Mouse (Mus musculus) 3T3-L1 (cell line): Measurements from ENCODE around the gene Park7.

ENCODE experiments used
- DNase-seq: peaks from one replicate; pipeline ENCODE4 v3.0.0-alpha.2; 2015; ENCODE audit warnings: low read depth, low spot score

Park7 gene

GRCm38 (mm10) chr4:150913743-150914142, 494 bp downstream of the Park7 start:
- DNase-seq = peak; percentile 34

- peak; percentile 23 for DNase-seq
Observed at GRCm38 (mm10) chr4:150910164-150910951, 3.9 kb downstream of the Park7 start.

- peak; percentile 98 for DNase-seq
Observed at GRCm38 (mm10) chr4:150909451-150910156, 4.6 kb downstream of the Park7 start.

GRCm38 (mm10) chr4:150908512-150908911, 5.7 kb downstream of the Park7 start:
- peak; percentile 52 for DNase-seq

- no peak for DNase-seq
Observed at GRCm38 (mm10) chr4:150907099-150907498, 7.1 kb downstream of the Park7 start.

GRCm38 (mm10) chr4:150903091-150903742, 11.0 kb downstream of the Park7 start:
- DNase-seq = no peak

- DNase-seq = no peak
Observed at GRCm38 (mm10) chr4:150902062-150902461, 12.2 kb downstream of the Park7 start.

GRCm38 (mm10) chr4:150901651-150902050, 12.6 kb downstream of the Park7 start:
- peak; percentile 85 for DNase-seq

GRCm38 (mm10) chr4:150900486-150900885, 13.8 kb downstream of the Park7 start:
- no peak for DNase-seq

- DNase-seq = peak; percentile 81
Observed at GRCm38 (mm10) chr4:150898716-150899365, 15.4 kb downstream of the Park7 start.

GRCm38 (mm10) chr4:150896896-150897624, 17.2 kb downstream of the Park7 start:
- DNase-seq = no peak

GRCm38 (mm10) chr4:150894718-150895501, 19.3 kb downstream of the Park7 start:
- DNase-seq = no peak

GRCm38 (mm10) chr4:150891308-150891707, 22.9 kb downstream of the Park7 start:
- no peak for DNase-seq

- DNase-seq = no peak
Observed at GRCm38 (mm10) chr4:150889955-150890315, 24.3 kb downstream of the Park7 start.

- DNase-seq = no peak
Observed at GRCm38 (mm10) chr4:150889273-150889954, 24.8 kb downstream of the Park7 start.

- DNase-seq = no peak
Observed at GRCm38 (mm10) chr4:150888492-150888891, 25.7 kb downstream of the Park7 start.

- DNase-seq = no peak
Observed at GRCm38 (mm10) chr4:150887903-150888302, 26.3 kb downstream of the Park7 start.

- DNase-seq = no peak
Observed at GRCm38 (mm10) chr4:150882632-150883031, 31.6 kb downstream of the Park7 start.

GRCm38 (mm10) chr4:150880364-150880763, 33.9 kb downstream of the Park7 start:
- no peak for DNase-seq

- no peak for DNase-seq
Observed at GRCm38 (mm10) chr4:150879631-150880030, 34.6 kb downstream of the Park7 start.
